Mouse (Mus musculus): ENCODE results near the gene Pgghg.
"Not testable (repeated sequence)": the region's sequence is repeated elsewhere in the genome, so short reads cannot be mapped to it uniquely, and the experiment has no call there.

Pgghg gene

DNA sequence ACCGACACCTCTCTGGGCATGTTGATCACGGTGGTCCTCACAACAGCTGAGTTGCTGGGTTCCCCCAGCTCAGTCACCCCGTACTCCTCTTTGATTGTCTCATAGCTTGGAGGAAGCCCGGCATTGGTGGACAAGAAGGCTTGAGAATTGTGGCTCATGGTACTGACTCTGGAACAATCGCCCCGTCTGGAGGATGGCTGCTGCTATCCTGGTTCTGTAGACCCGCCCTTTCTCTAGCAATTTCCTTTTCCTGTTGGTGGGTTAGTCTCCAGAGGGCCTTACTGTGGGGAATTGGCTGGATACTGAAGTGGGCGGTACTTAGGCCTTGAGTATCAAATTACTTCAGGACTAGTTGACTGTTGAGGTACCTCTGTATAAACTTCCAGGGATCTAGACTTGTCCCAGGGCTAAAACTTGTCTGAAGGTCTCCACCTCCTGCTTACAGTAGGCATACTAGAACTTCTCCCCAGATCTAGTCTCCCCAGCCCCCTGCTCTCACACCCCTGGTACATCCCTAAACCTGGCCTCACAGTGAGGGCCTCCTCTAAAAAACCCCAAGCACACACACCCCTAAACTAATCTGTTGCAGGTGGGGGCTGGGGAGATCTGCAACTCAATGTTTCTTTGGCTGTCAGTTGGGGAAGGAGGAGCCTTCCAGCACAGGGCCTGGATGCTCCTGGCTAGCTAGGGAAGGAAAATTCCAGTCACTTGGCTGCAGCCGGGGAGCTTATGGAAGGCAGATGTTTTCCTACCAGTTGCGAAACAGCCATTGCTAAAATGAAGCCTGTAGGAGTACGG, 14.8 kb downstream of the Pgghg start, which contains the start of the genes Gm45717 and Ifitm2:
Gm45717 (minus strand) TSS at position 180 of the 798 bp plus-strand sequence.
Ifitm2 (minus strand) TSS at position 230 of the 798 bp plus-strand sequence.
- no peak for DNase-seq (ENCODE audit: low read depth, low spot score)

DNA sequence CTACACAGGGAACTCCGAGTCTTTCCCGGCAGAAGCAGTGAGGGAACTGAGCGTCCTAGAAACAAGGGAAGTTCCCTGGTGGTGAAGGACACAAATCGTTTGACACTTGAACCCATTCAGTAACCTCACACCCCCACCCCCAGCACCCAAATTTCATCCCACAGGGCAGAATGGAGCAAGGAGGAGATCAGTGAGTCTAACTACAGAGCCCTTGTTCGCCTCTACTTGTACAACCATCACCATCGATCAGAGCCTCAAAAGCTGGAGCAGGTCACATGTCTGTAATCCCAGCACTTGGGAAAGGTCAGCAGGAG, 15.3 kb downstream of the Pgghg start:
- no peak for DNase-seq (ENCODE audit: low read depth, low spot score)

- DNase-seq (ENCODE audit: low read depth, low spot score): peak; percentile 68
Measured at GRCm38 (mm10) chr7:140959181-140959901, 18.1 kb downstream of the Pgghg start.

GRCm38 (mm10) chr7:140960026-140960425, 18.8 kb downstream of the Pgghg start:
- DNase-seq (ENCODE audit: low read depth, low spot score): no peak

GRCm38 (mm10) chr7:140961416-140961815, 20.2 kb downstream of the Pgghg start:
- DNase-seq (ENCODE audit: low read depth, low spot score): no peak

DNA sequence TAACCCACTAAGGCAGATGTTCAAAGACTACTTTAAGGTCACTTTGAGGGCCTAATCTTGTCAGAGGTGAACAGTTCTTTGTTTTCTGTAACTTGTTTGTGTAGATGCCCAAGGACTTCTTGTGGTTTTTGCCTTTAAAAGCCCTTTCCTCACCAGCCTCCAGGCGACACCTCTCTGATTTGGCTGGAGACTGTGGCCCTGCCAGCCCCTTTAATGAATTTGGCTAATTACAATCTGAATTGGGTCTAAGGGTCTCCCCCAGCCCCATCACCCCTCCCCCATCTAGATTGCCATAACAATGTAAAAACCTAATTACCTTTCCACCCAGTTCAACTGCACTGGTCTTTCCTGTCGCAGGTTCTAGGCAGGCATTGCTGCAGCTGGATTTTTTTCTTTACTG, 21.5 kb downstream of the Pgghg start:
- no peak for DNase-seq (ENCODE audit: low read depth, low spot score)

DNA sequence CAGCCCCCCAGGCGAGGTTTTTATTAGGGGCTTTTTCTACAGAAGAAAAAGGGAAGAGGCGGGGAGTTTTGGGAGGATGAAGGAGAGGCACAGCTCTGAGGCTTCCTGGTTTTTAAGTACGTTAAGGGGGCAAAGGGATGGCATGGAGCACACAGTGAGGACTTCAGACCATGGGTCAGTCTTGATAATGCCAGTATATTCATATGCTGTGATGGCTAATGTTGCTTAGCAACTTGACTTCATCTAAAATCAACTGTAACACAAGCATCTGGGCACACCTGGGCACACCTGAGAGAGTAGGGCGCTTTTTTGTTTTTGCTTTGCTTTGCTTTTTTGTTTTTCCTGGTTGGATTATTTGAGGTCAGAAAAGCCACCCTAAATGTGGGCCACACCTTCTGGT, 25.7 kb downstream of the Pgghg start, which contains the start of gene Ifitm1:
Ifitm1 (plus strand) TSS at position 301 of the 400 bp plus-strand sequence.
- no peak for DNase-seq (ENCODE audit: low read depth, low spot score)

- DNase-seq (ENCODE audit: low read depth, low spot score): no peak
Measured at GRCm38 (mm10) chr7:140967862-140968591, 26.8 kb downstream of the Pgghg start.

DNA sequence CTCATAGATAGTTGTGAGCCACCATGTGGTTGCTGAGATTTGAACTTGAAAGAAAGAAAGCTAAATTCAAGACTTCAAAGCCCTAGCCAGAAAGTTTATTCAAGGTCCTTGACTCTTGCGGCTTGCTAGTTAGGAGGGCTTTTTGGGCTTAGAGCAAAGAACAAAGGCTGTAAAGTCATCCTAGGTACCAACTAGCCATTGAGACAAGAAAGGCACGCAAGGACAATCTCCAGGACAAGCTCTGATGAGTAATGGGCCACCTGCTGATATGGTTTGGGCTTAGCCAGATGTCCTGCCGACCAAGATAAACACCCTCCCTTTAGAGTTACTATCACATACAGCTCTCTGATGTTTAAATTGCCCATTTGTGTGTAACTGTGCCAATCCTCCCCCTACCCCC, 27.5 kb downstream of the Pgghg start:
- not testable (repeated sequence) for DNase-seq (ENCODE audit: low read depth, low spot score)

- DNase-seq (ENCODE audit: low read depth, low spot score): no peak
Measured at GRCm38 (mm10) chr7:140970931-140971330, 29.7 kb downstream of the Pgghg start.

DNA sequence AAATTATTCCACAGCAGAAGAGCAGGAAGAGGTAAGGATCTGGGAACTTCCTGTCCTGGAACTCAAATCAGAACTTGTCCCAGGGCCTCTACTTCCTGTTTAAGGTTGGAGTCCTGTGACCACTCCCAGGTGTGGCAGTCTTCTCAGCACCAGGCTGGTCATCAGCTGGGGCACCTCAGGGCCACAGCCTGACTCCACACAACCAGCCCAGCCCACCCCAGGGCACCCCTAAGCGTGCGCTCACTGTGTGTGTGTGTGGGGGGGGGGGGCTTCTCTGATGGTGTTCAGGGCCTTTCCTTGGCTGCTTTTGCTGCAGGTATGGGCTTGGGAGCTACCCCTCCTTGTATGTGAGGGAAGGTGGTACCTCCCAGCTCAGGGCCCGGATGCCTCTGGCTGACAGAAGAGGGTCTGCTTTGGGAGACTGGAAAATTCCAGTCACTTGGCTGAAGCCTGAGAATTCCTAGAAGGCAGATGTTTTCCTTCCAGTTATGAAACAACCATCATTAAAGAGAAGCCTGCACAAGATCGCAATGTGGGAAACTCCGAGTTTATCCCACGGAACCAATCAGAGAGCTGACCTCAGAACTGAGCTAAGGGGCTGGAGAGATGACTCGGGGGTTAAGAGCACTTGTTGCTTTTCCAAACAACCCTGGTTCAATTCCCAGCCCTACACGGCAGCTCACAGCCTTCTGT, 30.4 kb downstream of the Pgghg start:
- no peak for DNase-seq (ENCODE audit: low read depth, low spot score)

GRCm38 (mm10) chr7:140973396-140974165, 32.4 kb downstream of the Pgghg start:
- no peak for DNase-seq (ENCODE audit: low read depth, low spot score)

GRCm38 (mm10) chr7:140974940-140975339, 33.7 kb downstream of the Pgghg start:
- no peak for DNase-seq (ENCODE audit: low read depth, low spot score)

- no peak for DNase-seq (ENCODE audit: low read depth, low spot score)
Measured at GRCm38 (mm10) chr7:140975465-140975864, 34.3 kb downstream of the Pgghg start.

DNA sequence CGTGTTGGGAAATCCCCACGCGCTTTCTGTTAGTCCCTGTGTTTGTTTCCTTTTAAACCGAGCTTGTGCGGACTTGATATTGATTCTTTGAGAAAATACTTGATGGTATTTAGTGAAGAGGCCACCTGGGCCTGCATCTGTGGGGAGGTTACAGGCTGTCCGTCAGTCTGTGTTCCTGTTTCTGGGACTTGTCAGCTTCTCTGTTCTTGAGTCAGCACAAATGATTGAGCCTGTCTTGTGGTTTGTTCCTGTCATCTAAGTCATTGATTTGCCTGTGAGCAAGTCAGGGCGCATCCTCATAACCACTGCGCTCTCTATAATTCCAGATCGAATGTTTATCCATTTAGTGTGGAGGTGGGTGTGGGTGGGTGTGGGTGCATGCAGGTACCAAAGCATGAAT, 35.5 kb downstream of the Pgghg start:
- DNase-seq (ENCODE audit: low read depth, low spot score): not testable (repeated sequence)

DNA sequence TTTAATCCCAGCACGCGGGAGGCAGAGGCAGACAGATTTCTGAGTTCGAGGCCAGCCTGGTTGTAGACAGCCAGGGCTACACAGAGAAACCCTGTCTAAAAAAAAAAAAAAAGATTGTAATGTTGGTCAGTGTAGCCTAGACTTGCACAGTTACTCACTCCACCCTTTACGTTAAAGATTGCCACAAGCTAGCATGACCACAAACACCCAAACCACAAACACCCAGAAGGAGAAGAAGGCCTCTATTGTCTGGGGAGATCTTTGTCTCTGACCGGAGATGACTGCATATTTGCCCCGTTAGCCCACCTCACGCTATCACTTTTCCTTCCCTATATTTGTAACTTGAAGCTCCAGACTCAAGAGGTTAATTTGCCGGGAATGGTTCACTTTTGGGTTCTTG, 40.5 kb downstream of the Pgghg start:
- DNase-seq (ENCODE audit: low read depth, low spot score): no peak

DNA sequence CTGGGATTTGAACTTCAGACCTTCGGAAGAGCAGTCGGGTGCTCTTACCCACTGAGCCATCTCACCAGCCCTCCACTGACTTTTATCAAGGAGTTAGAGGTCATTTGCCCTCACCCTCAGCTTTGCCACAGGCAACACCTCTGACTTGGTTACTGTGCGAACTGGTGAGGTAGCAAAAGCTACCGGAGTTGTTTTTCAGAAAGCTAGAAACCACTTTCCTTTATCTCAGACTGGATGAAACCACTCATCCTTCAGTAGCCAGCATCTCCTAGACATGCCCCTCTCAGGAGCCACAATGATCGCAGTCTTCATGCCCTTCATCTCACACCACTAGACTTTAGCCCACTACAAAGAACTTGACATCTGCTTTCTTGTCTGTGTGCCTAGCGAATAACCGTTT, 41.8 kb downstream of the Pgghg start:
- DNase-seq (ENCODE audit: low read depth, low spot score): no peak

GRCm38 (mm10) chr7:140987182-140988138, 46.3 kb downstream of the Pgghg start:
- no peak for DNase-seq (ENCODE audit: low read depth, low spot score)

GRCm38 (mm10) chr7:140989022-140989421, 47.8 kb downstream of the Pgghg start:
- no peak for DNase-seq (ENCODE audit: low read depth, low spot score)

- DNase-seq (ENCODE audit: low read depth, low spot score): peak; percentile 11
Measured at GRCm38 (mm10) chr7:140990185-140990584, 49.0 kb downstream of the Pgghg start.

Data from CD4-positive, CD25-positive, alpha-beta regulatory T cell, adult 2 months (primary cell).